In the genomic region with DNA sequence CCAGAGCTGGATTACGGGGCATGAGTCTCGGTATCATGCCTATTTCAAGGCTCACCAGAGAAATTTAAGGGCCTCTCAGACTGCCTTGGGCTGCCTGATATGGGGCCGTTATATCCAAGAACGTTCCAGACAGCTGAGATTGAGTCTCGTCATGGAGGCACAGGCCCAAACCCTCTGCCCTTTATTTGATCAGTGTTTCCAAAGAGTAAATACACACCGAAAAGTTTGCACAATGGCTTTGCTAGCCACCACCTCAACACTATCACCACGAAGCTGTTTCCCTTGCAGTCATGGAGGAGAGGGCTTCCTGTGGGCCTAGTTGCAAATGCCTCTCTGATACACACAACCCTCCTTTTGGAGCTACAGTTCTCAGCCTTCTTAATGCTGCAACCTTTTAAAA, we compare ENCODE assay signal across 27 mouse cellular contexts. TPM values are rescaled to one million over a fixed set of nuclear protein-coding genes. Genes with fewer than 3 reads are reported as not detected.
"Had no signal": no experiment of that assay in that cellular context is flagged by ENCODE, and none has a peak within 500 bp of the region (broad histone marks: within the 10 kb centered on the region; RNA-seq: fewer than 3 reads in every experiment).

No protein-coding gene starts in this region.

- ATAC-seq: hindbrain, embryonic 16.5 days; intestine, embryonic 15.5 days; intestine, postnatal 0 days had no signal

- H3K36me3 ChIP-seq: heart, embryonic 10.5 days; heart, embryonic 12.5 days; hindbrain, embryonic 10.5 days; hindbrain, embryonic 12.5 days; intestine, embryonic 15.5 days; limb, embryonic 10.5 days; limb, embryonic 12.5 days; liver, embryonic 13.5 days; liver, embryonic 15.5 days had no signal

- H3K4me3 ChIP-seq: gastrocnemius, adult 2 months; heart, embryonic 10.5 days; heart, embryonic 12.5 days; hindbrain, embryonic 10.5 days; hindbrain, embryonic 12.5 days; intestine, embryonic 15.5 days; limb, embryonic 10.5 days; limb, embryonic 12.5 days; liver, embryonic 13.5 days; liver, embryonic 15.5 days had no signal

- H3K27ac ChIP-seq: gastrocnemius, adult 2 months; heart, embryonic 10.5 days; hindbrain, embryonic 10.5 days; hindbrain, embryonic 12.5 days; hindbrain, embryonic 14.5 days; intestine, embryonic 15.5 days; limb, embryonic 10.5 days; limb, embryonic 12.5 days; liver, embryonic 13.5 days; liver, embryonic 15.5 days had no signal

- DNase-seq: gastrocnemius, adult 2 months; gastrocnemius, postnatal 10 days; gastrocnemius, postnatal 25 days; heart, adult 18-20 months; heart, postnatal 10 days; heart, postnatal 4 days; kidney, adult 18-20 months; kidney, adult 8-10 months; kidney, postnatal 10 days; kidney, postnatal 25 days; kidney, postnatal 4 days; layer of hippocampus, adult 9-11 months; layer of hippocampus, postnatal 36 days; liver, embryonic 13.5 days had no signal

- H3K4me1 ChIP-seq: heart, embryonic 10.5 days; heart, embryonic 12.5 days; hindbrain, embryonic 12.5 days; intestine, embryonic 15.5 days; limb, embryonic 10.5 days; limb, embryonic 12.5 days; liver, embryonic 13.5 days; liver, embryonic 15.5 days had no signal

- H3K9me3 ChIP-seq: heart, embryonic 10.5 days; heart, embryonic 12.5 days; hindbrain, embryonic 10.5 days; hindbrain, embryonic 12.5 days; intestine, embryonic 15.5 days; limb, embryonic 10.5 days; limb, embryonic 12.5 days; liver, embryonic 13.5 days; liver, embryonic 15.5 days had no signal

- H3K9ac ChIP-seq: heart, embryonic 12.5 days; hindbrain, embryonic 12.5 days; hindbrain, embryonic 14.5 days; intestine, embryonic 15.5 days; limb, embryonic 12.5 days; liver, embryonic 13.5 days; liver, embryonic 15.5 days had no signal

- H3K27me3 ChIP-seq: heart, embryonic 12.5 days; hindbrain, embryonic 12.5 days; intestine, embryonic 15.5 days; limb, embryonic 12.5 days; liver, embryonic 13.5 days; liver, embryonic 15.5 days had no signal

- H3K4me2 ChIP-seq: heart, embryonic 12.5 days; hindbrain, embryonic 12.5 days; hindbrain, embryonic 14.5 days; intestine, embryonic 15.5 days; limb, embryonic 12.5 days; liver, embryonic 13.5 days; liver, embryonic 15.5 days had no signal

RNA-seq across cellular contexts. Expression of a gene that starts 5.8 kb away (rescaled TPM):
- total RNA-seq: gastrocnemius, adult 2 months had no signal
- polyA plus RNA-seq: heart, embryonic 10.5 days; heart, embryonic 12.5 days; heart, embryonic 14.5 days; hindbrain, embryonic 10.5 days; hindbrain, embryonic 12.5 days; hindbrain, embryonic 14.5 days; hindbrain, embryonic 16.5 days; kidney, embryonic 16.5 days; limb, embryonic 10.5 days; limb, embryonic 12.5 days; liver, embryonic 15.5 days had no signal
